Mouse (Mus musculus): ENCODE results near the gene Trpm8.

DNA sequence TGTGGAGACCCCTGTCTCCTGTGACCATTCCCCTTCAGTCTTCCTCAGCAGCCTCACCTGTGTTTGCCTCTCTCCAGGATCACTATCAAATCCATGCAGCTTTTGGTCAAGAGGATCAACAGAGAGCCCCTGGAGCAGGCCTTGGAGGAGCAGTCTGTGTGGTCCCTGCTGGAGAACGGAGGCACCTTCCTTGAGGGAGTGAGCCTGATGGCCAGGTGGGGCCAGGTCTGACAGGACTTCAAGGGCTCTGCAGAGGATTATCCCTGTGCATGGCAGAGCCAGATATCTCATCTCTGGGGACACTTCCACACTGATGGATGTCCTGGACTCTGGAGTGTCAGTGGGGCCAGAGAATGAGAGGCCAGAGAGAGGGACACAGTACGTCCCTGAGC, 22.0 kb upstream of the Trpm8 start:
- TF ChIP-seq CTCF (IDR thresholded peaks at IDR 0.05; ENCODE audit: extremely low read depth, insufficient read length, insufficient replicate concordance, low read depth, low read length) (no peak), POLR2A (IDR thresholded peaks at IDR 0.05; ENCODE audit: low read depth, low read length) (no peak)
